Mouse (Mus musculus): ENCODE results near the gene Wwc2.
A peak's percentile ranks its signal among the peaks of the same experiment; 100 is the strongest.

Wwc2 gene

GRCm38 (mm10) chr8:47899891-47900290, 90.8 kb downstream of the Wwc2 start:
- no peak for DNase-seq

GRCm38 (mm10) chr8:47892419-47892818, 98.3 kb downstream of the Wwc2 start:
- no peak for DNase-seq

- DNase-seq: no peak
These were observed 99.1 kb downstream of the Wwc2 start for GRCm38 (mm10) chr8:47891641-47892040.

GRCm38 (mm10) chr8:47890814-47891210, 99.9 kb downstream of the Wwc2 start:
- DNase-seq: no peak

GRCm38 (mm10) chr8:47889936-47890813, 100.5 kb downstream of the Wwc2 start:
- DNase-seq: no peak

- DNase-seq: no peak
These were observed 101.7 kb downstream of the Wwc2 start for GRCm38 (mm10) chr8:47888841-47889570.

- no peak for DNase-seq
These were observed 106.4 kb downstream of the Wwc2 start for GRCm38 (mm10) chr8:47884306-47884705.

- no peak for DNase-seq
These were observed 107.0 kb downstream of the Wwc2 start for GRCm38 (mm10) chr8:47883739-47884138.

GRCm38 (mm10) chr8:47878516-47878915, 112.2 kb downstream of the Wwc2 start:
- no peak for DNase-seq

GRCm38 (mm10) chr8:47875865-47876264, 114.9 kb downstream of the Wwc2 start:
- no peak for DNase-seq

- DNase-seq: no peak
These were observed 116.1 kb downstream of the Wwc2 start for GRCm38 (mm10) chr8:47874497-47875178.

GRCm38 (mm10) chr8:47872361-47873107, 118.2 kb downstream of the Wwc2 start:
- no peak for DNase-seq

GRCm38 (mm10) chr8:47867067-47867466, 123.7 kb downstream of the Wwc2 start:
- peak; percentile 40 for DNase-seq

- no peak for DNase-seq
These were observed 124.2 kb downstream of the Wwc2 start for GRCm38 (mm10) chr8:47866568-47866967.

GRCm38 (mm10) chr8:47859259-47859658, 131.5 kb downstream of the Wwc2 start:
- DNase-seq: no peak

GRCm38 (mm10) chr8:47853356-47853755, 137.4 kb downstream of the Wwc2 start:
- no peak for DNase-seq

- DNase-seq: no peak
These were observed 138.0 kb downstream of the Wwc2 start for GRCm38 (mm10) chr8:47852737-47853136.

- DNase-seq: no peak
These were observed 138.8 kb downstream of the Wwc2 start for GRCm38 (mm10) chr8:47851824-47852502.

- DNase-seq: no peak
These were observed 140.9 kb downstream of the Wwc2 start for GRCm38 (mm10) chr8:47849842-47850241.

GRCm38 (mm10) chr8:47847931-47848330, 142.8 kb downstream of the Wwc2 start:
- DNase-seq: no peak

GRCm38 (mm10) chr8:47847161-47847560, 143.6 kb downstream of the Wwc2 start:
- DNase-seq: no peak

- no peak for DNase-seq
These were observed 144.8 kb downstream of the Wwc2 start for GRCm38 (mm10) chr8:47845956-47846355.
